In genomic region chr12:85366271-85366670, GRCm38 (mm10) we compare ENCODE assay signal across 9 mouse cellular contexts. TPM values are rescaled to one million over a fixed set of nuclear protein-coding genes. Genes with fewer than 3 reads are reported as not detected.
DNase-seq lines count a peak whose midpoint lies in the region; ATAC-seq lines count a peak whose summit lies in the region.
"Had no signal": no experiment of that assay in that cellular context is flagged by ENCODE, and none has a peak within 500 bp of the region (broad histone marks: within the 10 kb centered on the region; RNA-seq: fewer than 3 reads in every experiment).

No protein-coding gene starts in this region.

- peak; percentile 34 for DNase-seq in adrenal gland, postnatal 14 days
- DNase-seq in adrenal gland, adult 8-10 months: no peak
- DNase-seq in kidney, postnatal 4 days: peak; percentile 41 to 51
- no peak for DNase-seq in kidney, adult 11 months
- no peak for DNase-seq in thymus, postnatal 25 days

- H3K9ac ChIP-seq in heart, embryonic 15.5 days: no peak overlapping the region
- H3K9ac ChIP-seq in limb, embryonic 13.5 days: no peak overlapping the region
- H3K9ac ChIP-seq: liver, embryonic 14.5 days had no signal

- H3K4me2 ChIP-seq in heart, embryonic 15.5 days: no peak overlapping the region
- H3K4me2 ChIP-seq in limb, embryonic 13.5 days (replicated peaks): no peak overlapping the region

- no peaks in the 10 kb centered on the region for H3K27me3 ChIP-seq in heart, embryonic 15.5 days
- no peaks in the 10 kb centered on the region for H3K27me3 ChIP-seq in limb, embryonic 13.5 days

- WGBS in heart, embryonic 15.5 days: 63% methylated on average over 3 of the region's 3 CpGs
- 85% methylated on average over 3 of the region's 3 CpGs for WGBS in limb, embryonic 13.5 days

- no peaks in the 10 kb centered on the region for H3K36me3 ChIP-seq in heart, embryonic 15.5 days
- H3K36me3 ChIP-seq in limb, embryonic 13.5 days: peaks cover 16% of the 10 kb centered on the region

- no peak for ATAC-seq in heart, embryonic 15.5 days (replicated peaks; ENCODE audit: insufficient number of reproducible peaks, insufficient read depth, low FRiP score, low read depth)
- ATAC-seq in limb, embryonic 13.5 days (ENCODE audit: low FRiP score, low read depth): no peak
- no peak for ATAC-seq in activated CD4-positive, CD25-positive, alpha-beta regulatory T cell, adult 4 months

- H3K27ac ChIP-seq in heart, embryonic 15.5 days: peak overlapping the region; percentile 18; the same call in 1 of the 2 replicates
- peak overlapping the region; percentile 58; the same call in 1 of the 2 replicates for H3K27ac ChIP-seq in limb, embryonic 13.5 days
- H3K27ac ChIP-seq: liver, embryonic 14.5 days had no signal

- H3K9me3 ChIP-seq in heart, embryonic 15.5 days (replicated peaks): no peaks in the 10 kb centered on the region
- no peaks in the 10 kb centered on the region for H3K9me3 ChIP-seq in limb, embryonic 13.5 days

- peaks cover 32% of the 10 kb centered on the region for H3K4me1 ChIP-seq in heart, embryonic 15.5 days (replicated peaks)
- H3K4me1 ChIP-seq in limb, embryonic 13.5 days: peaks cover 25% of the 10 kb centered on the region

- no peak overlapping the region for H3K4me3 ChIP-seq in heart, embryonic 15.5 days
- no peak overlapping the region for H3K4me3 ChIP-seq in limb, embryonic 13.5 days

RNA-seq across cellular contexts. Expression of gene Tmed10, which starts 8.4 kb away (rescaled TPM):
- 236 and 243 TPM in 2 replicates for total RNA-seq in adrenal gland, postnatal 14 days (2021)
- 100 to 1,000 TPM; 326 to 334 (median 331) TPM for total RNA-seq in adrenal gland, adult 8-10 months (2022)
- polyA plus RNA-seq in heart, embryonic 15.5 days (2015; fragmentation: Nextera tagmentation; extraction: Ambion mirVana): 240 and 248 TPM in 2 replicates
- 320 and 322 TPM in 2 replicates for polyA plus RNA-seq in limb, embryonic 13.5 days (2015; fragmentation: Nextera tagmentation; extraction: Ambion mirVana)
- 100 to 1,000 TPM; 186 to 204 TPM for polyA plus RNA-seq in activated CD4-positive, CD25-positive, alpha-beta regulatory T cell, adult 4 months (2017; shearing (Covaris generic))

RNA-seq across cellular contexts. Expression of gene Nek9, which starts 27.1 kb away (rescaled TPM):
- 65.7 and 66.2 TPM in 2 replicates for total RNA-seq in adrenal gland, postnatal 14 days (2021)
- 100 to 1,000 TPM in 3 of 4 experiments, 10 to 100 TPM in 1; 96.5 to 138 (median 126) TPM for total RNA-seq in adrenal gland, adult 8-10 months (2022)
- polyA plus RNA-seq in heart, embryonic 15.5 days (2015; fragmentation: Nextera tagmentation; extraction: Ambion mirVana): 16.4 and 21.3 TPM in 2 replicates
- 25.4 and 29.1 TPM in 2 replicates for polyA plus RNA-seq in limb, embryonic 13.5 days (2015; fragmentation: Nextera tagmentation; extraction: Ambion mirVana)
- 10 to 100 TPM; 12.2 to 12.4 TPM for polyA plus RNA-seq in activated CD4-positive, CD25-positive, alpha-beta regulatory T cell, adult 4 months (2017; shearing (Covaris generic))

Comparison
In these comparisons a context has a peak if more than half of its experiments do, and no peak if none do; other contexts are left out.
1. DNase-seq: peak in adrenal gland, postnatal 14 days (single experiment) and kidney, postnatal 4 days (2 of 2); none in adrenal gland, adult 8-10 months (single experiment), kidney, adult 11 months (single experiment) and thymus, postnatal 25 days (single experiment).